Mouse (Mus musculus): Measurements from ENCODE around the gene Lrr1.

- TF ChIP-seq CTCF (IDR thresholded peaks at IDR 0.05; ENCODE audit: low read depth) = no peak
- TF ChIP-seq EP300 (IDR thresholded peaks at IDR 0.05; ENCODE audit: low read depth) = no peak
Observed at GRCm38 (mm10) chr12:69186811-69187471, 18.3 kb downstream of the Lrr1 start.
